Mouse (Mus musculus) lung, adult 2 months (tissue): Measurements from ENCODE around the gene Sspo.

Experiments used
- CTCF ChIP-seq: fragments of 200-500 bp; IDR thresholded peaks from 2 replicates; pipeline ENCODE4 v1.5.1; 2011; ENCODE audit warnings: mild to moderate bottlenecking, low read length, control low read depth; ENCODE audit not compliant: insufficient read depth
- POLR2A ChIP-seq: fragments of 200-500 bp; IDR thresholded peaks from 2 replicates; pipeline ENCODE4 v1.6.1; 2011; ENCODE audit warnings: low read depth, mild to moderate bottlenecking, control low read depth, low read length, borderline replicate concordance; ENCODE audit errors: extremely low read depth

DNA sequence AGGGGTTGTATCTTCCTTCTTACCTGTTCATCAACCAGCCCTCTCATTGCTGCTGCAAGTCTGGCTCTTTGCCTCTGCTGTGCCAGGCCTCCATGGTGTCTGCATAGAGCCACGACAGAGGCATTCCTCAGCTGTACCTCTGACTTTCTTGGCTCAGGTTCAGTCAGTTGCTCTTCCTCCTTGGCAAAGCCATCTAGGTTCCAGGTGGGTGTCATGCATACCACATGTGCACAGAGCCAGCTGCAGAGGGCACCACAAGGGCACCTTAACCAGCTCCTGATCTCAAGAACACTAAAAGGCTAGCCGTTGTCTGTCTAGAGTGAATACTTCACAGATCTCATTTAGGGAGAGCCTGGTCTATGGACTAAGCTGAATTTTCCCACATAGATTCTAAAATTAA, 31.5 kb upstream of the Sspo start:
- TF ChIP-seq CTCF (no peak), POLR2A (no peak)
